24 mouse cellular contexts compared by ENCODE assay signal in the genomic region with DNA sequence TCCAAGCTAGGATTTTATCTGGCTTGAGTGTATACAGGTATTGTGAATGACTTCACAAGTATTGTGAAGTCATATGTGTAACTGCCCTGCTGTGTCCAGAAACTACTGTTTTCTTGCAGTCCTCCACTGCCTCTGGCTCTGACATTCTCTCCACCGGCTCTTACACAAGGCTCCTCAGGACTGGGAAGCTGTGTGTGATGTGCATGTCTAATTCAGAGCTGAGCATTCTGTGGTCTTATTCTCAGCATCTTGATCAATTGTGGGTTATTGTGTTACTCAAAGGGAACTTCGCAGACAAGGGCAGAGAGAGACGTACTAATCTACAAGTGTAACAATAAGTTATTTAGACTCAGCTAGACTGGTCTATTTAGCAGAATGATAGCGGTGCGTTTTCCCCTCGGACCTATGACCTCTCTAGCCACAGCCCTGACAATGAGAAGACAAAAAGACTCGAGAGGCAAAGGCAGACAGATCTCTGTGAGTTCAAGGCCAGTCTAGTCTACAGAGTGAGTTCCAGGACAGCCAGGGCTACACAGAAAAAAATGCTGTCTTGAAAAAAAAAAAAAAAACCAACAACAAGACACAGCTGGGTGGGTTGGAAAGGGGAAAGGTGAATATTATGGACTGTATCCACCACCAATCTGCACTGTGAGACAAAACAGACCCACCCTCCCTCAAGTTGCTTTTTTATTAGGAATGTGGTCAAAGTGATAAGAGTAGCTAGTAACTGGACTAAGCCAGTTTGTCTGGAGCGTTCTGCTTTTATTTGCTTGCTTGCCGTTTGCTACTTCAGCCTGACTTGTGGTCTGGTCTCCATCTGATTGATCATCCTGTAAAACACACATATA. TPM values are rescaled to one million over a fixed set of nuclear protein-coding genes. Genes with fewer than 3 reads are reported as not detected.
DNase-seq lines count a peak whose midpoint lies in the region; ATAC-seq and TF ChIP-seq lines count a peak whose summit lies in the region.
"Had no signal": no experiment of that assay in that cellular context is flagged by ENCODE, and none has a peak within 500 bp of the region (broad histone marks: within the 10 kb centered on the region; RNA-seq: fewer than 3 reads in every experiment).

No protein-coding gene starts in this region.

- peak; percentile 8 to 18; a peak in 2 of 4 replicates for TF ChIP-seq EP300 in MEL (IDR thresholded peaks at IDR 0.05; ENCODE audit: low read depth in 1 of 2, low read length in 2 of 2)

- DNase-seq in liver, embryonic 11.5 days (ENCODE audit: low spot score): no peak
- no peak for DNase-seq in liver
- DNase-seq in ES-E14 (ENCODE audit: low read depth, low spot score): no peak
- peak; percentile 46 for DNase-seq in MEL (ENCODE audit: low read depth, low spot score)
- DNase-seq in ovary, adult 18-20 months (ENCODE audit: low spot score): no peak
- DNase-seq in spleen, postnatal 10 days (ENCODE audit: low spot score in 2 of 2): no peak
- DNase-seq: adrenal gland, postnatal 25 days; cerebellum, adult 18-20 months; cerebellum, postnatal 25 days; forebrain, postnatal 0 days; heart, postnatal 14 days; kidney, adult 18-20 months had no signal

- H3K4me1 ChIP-seq in liver, embryonic 11.5 days (replicated peaks; ENCODE audit: control insufficient read depth, insufficient read depth, low read length): peaks cover 19% of the 10 kb centered on the region
- H3K4me1 ChIP-seq in ES-E14 (ENCODE audit: control insufficient read depth in 2 of 2, insufficient read depth in 2 of 2, low read length in 2 of 2, poor library complexity in 1 of 2) (peaks cover 16 to 32% of the 10 kb centered on the region in 2 experiments), MEL (ENCODE audit: control insufficient read depth in 1 of 2, insufficient read depth in 2 of 2, low read length in 2 of 2) (peaks cover 2 to 17% of the 10 kb centered on the region in 2 experiments; a peak in 3 of 4 replicates)
- H3K4me1 ChIP-seq: embryonic facial prominence, embryonic 12.5 days had no signal

- no peak overlapping the region for H3K4me2 ChIP-seq in liver, embryonic 11.5 days
- H3K4me2 ChIP-seq: embryonic facial prominence, embryonic 12.5 days; heart, embryonic 12.5 days; liver, embryonic 15.5 days had no signal

- H3K27ac ChIP-seq in liver, embryonic 11.5 days (ENCODE audit: low read depth, low read length): no peak overlapping the region; the same call in 1 of the 2 replicates
- H3K27ac ChIP-seq in ES-E14 (ENCODE audit: insufficient read depth, low read depth, low read length, poor library complexity, severe bottlenecking) (no peak overlapping the region), MEL (ENCODE audit: control insufficient read depth, low read depth, low read length) (no peak overlapping the region)
- H3K27ac ChIP-seq: embryonic facial prominence, embryonic 12.5 days; kidney, postnatal 0 days; liver, embryonic 15.5 days; stomach, postnatal 0 days had no signal

- in situ Hi-C loops in ES-E14 (cut with MboI; ENCODE audit: low sequenced_read_pairs in 2 of 2, unreplicated experiment in 2 of 2): no loop called here

- 49% methylated on average over 9 of the region's 9 CpGs for WGBS in liver, embryonic 11.5 days

- H3K36me3 ChIP-seq in liver, embryonic 11.5 days (ENCODE audit: control insufficient read depth, insufficient read depth, low read length): no peaks in the 10 kb centered on the region
- H3K36me3 ChIP-seq in ES-E14 (ENCODE audit: control insufficient read depth, insufficient read depth, low read length, poor library complexity, severe bottlenecking): no peaks in the 10 kb centered on the region
- H3K36me3 ChIP-seq in MEL (ENCODE audit: control insufficient read depth in 1 of 2, insufficient read depth in 2 of 2, low read length in 2 of 2): peaks cover 0 to 4% of the 10 kb centered on the region in 2 experiments; a peak in 2 of 4 replicates
- H3K36me3 ChIP-seq: embryonic facial prominence, embryonic 12.5 days; heart, embryonic 12.5 days; liver, embryonic 15.5 days had no signal

- no peaks in the 10 kb centered on the region for H3K9me3 ChIP-seq in liver, embryonic 11.5 days (ENCODE audit: control insufficient read depth, low read length)
- H3K9me3 ChIP-seq in ES-E14 (ENCODE audit: control insufficient read depth, insufficient read depth, low read depth, low read length): no peaks in the 10 kb centered on the region
- no peaks in the 10 kb centered on the region for H3K9me3 ChIP-seq in MEL (replicated peaks; ENCODE audit: insufficient read depth, low read length)
- H3K9me3 ChIP-seq: embryonic facial prominence, embryonic 12.5 days; heart, embryonic 12.5 days; liver, embryonic 15.5 days had no signal

- TF ChIP-seq CTCF in MEL (IDR thresholded peaks at IDR 0.05 in 2 of 3, conservative IDR thresholded peaks at IDR 0.05 in 1 of 3; ENCODE audit: control insufficient read depth in 1 of 3, insufficient read depth in 1 of 3, low read depth in 2 of 3, low read length in 3 of 3, poor library complexity in 1 of 3, severe bottlenecking in 1 of 3): no peak

- H3K9ac ChIP-seq in liver, embryonic 11.5 days (ENCODE audit: low read depth, low read length): no peak overlapping the region
- H3K9ac ChIP-seq in ES-E14 (ENCODE audit: insufficient read depth, low read depth, low read length, poor library complexity, severe bottlenecking) (no peak overlapping the region), MEL (ENCODE audit: control insufficient read depth, low read depth, low read length, poor library complexity, severe bottlenecking) (no peak overlapping the region)
- H3K9ac ChIP-seq: embryonic facial prominence, embryonic 12.5 days; forebrain, postnatal 0 days; heart, embryonic 12.5 days; liver, embryonic 15.5 days had no signal

- no peak overlapping the region for H3K4me3 ChIP-seq in liver, embryonic 11.5 days (ENCODE audit: low read depth, low read length)
- H3K4me3 ChIP-seq in ES-E14 (ENCODE audit: insufficient read depth in 1 of 2, low read depth in 1 of 2, low read length in 2 of 2, poor library complexity in 1 of 2, severe bottlenecking in 1 of 2) (no peak overlapping the region), MEL (ENCODE audit: control insufficient read depth in 1 of 2, insufficient read depth in 1 of 2, low read depth in 2 of 2, low read length in 2 of 2) (no peak overlapping the region)
- H3K4me3 ChIP-seq: embryonic facial prominence, embryonic 12.5 days; erythroblast, embryonic 14.5 days; heart, embryonic 12.5 days; liver, embryonic 15.5 days had no signal

- no peak for TF ChIP-seq POLR2A in MEL (IDR thresholded peaks at IDR 0.05; ENCODE audit: control insufficient read depth in 1 of 2, insufficient read depth in 1 of 2, low read depth in 1 of 2, low read length in 2 of 2, poor library complexity in 1 of 2)

- TF ChIP-seq RAD21 in MEL (IDR thresholded peaks at IDR 0.05; ENCODE audit: low read depth, low read length): no peak

- no peaks in the 10 kb centered on the region for H3K79me2 ChIP-seq in MEL (ENCODE audit: control insufficient read depth, insufficient read depth, low read length, poor library complexity)

- H3K27me3 ChIP-seq in liver, embryonic 11.5 days (replicated peaks; ENCODE audit: control insufficient read depth, insufficient read depth, low read length): no peaks in the 10 kb centered on the region
- peaks cover 0 to 1% of the 10 kb centered on the region in 2 experiments; a peak in 2 of 4 replicates for H3K27me3 ChIP-seq in MEL (ENCODE audit: control insufficient read depth in 1 of 2, insufficient read depth in 2 of 2, low read length in 2 of 2)
- H3K27me3 ChIP-seq: embryonic facial prominence, embryonic 12.5 days; heart, embryonic 12.5 days; liver, embryonic 15.5 days had no signal

- ATAC-seq in liver, embryonic 11.5 days (replicated peaks; ENCODE audit: low FRiP score): peak; percentile 48
- ATAC-seq in megakaryocyte progenitor cell, adult 5-6 weeks (replicated peaks; ENCODE audit: poor library complexity): peak; percentile 53
- ATAC-seq: forebrain, postnatal 0 days; lung, postnatal 0 days had no signal

TF ChIP-seq in ES-E14, 5 proteins besides CTCF, POLR2A, EP300 and RAD21:
- TF ChIP-seq CHD2 (IDR thresholded peaks at IDR 0.05; ENCODE audit: low read depth, low read length) (no peak), ZNF384 (IDR thresholded peaks at IDR 0.05; ENCODE audit: low read depth, low read length) (peak; percentile 67)

TF ChIP-seq in MEL, 35 proteins besides CTCF, POLR2A, EP300 and RAD21:
- TF ChIP-seq KAT2A (conservative IDR thresholded peaks at IDR 0.05; ENCODE audit: low read depth, low read length) (no peak), ZNF384 (IDR thresholded peaks at IDR 0.05; ENCODE audit: low read depth, low read length) (peak; percentile 68), TAL1 (IDR thresholded peaks at IDR 0.05; ENCODE audit: low read length) (peak; percentile 41), GATA1 (IDR thresholded peaks at IDR 0.05; ENCODE audit: low read depth, low read length) (0 out of 2 replicates have a peak, but pooled peaks have one; percentile 9), ETS1 (IDR thresholded peaks at IDR 0.05; ENCODE audit: low read depth, low read length) (no peak)

RNA-seq across cellular contexts. Expression of a gene that starts 30.4 kb away (rescaled TPM):
- 9.6 and 10.1 TPM in 2 replicates for polyA plus RNA-seq in liver, embryonic 11.5 days (2014; fragmentation: Nextera tagmentation; extraction: Ambion mirVana)
- 68.6 and 129 TPM in 2 replicates for total RNA-seq in ES-E14 (2012; rRNA removed)
- total RNA-seq in MEL (2012; rRNA removed): 6.7 and 10.9 TPM in 2 replicates
- polyA plus RNA-seq in MEL (2012; ENCODE audit: insufficient read depth in 1 of 2, insufficient read length in 2 of 2, low read depth in 1 of 2, low replicate concordance in 2 of 2, missing spikeins in 1 of 2): 1 to 10 TPM in 1 of 2 experiments, not detected in 1; 9.3 TPM
- 0.37 and 1.7 TPM in 2 replicates for total RNA-seq in megakaryocyte progenitor cell, adult 5-6 weeks (2015)
- 1.2 and 7.0 TPM in 2 replicates for total RNA-seq in megakaryocyte progenitor cell, adult 5-6 weeks (2017)

RNA-seq across cellular contexts. Expression of a gene that starts 57.0 kb away (rescaled TPM):
- 1.9 and 2.2 TPM in 2 replicates for polyA plus RNA-seq in liver, embryonic 11.5 days (2014; fragmentation: Nextera tagmentation; extraction: Ambion mirVana)
- total RNA-seq in ES-E14 (2012; rRNA removed) (0.26 TPM in 1 of 2 replicates, not detected in the other), MEL (2012; rRNA removed) (not detected in 2 replicates)
- not detected for polyA plus RNA-seq in MEL (2012; ENCODE audit: insufficient read depth in 1 of 2, insufficient read length in 2 of 2, low read depth in 1 of 2, low replicate concordance in 2 of 2, missing spikeins in 1 of 2)
- total RNA-seq in megakaryocyte progenitor cell, adult 5-6 weeks (2015): not detected in 2 replicates
- not detected in 2 replicates for total RNA-seq in megakaryocyte progenitor cell, adult 5-6 weeks (2017)
- total RNA-seq: adrenal gland, postnatal 25 days; forebrain, postnatal 0 days; heart, postnatal 14 days; layer of hippocampus, postnatal 14 days had no signal
- polyA plus RNA-seq: embryonic facial prominence, embryonic 12.5 days; forebrain, postnatal 0 days; gonadal fat pad, adult 2 months; heart, embryonic 12.5 days; kidney, postnatal 0 days; limb, embryonic 11.5 days; lung, postnatal 0 days; neural tube, embryonic 14.5 days had no signal
